Mouse (Mus musculus) heart, adult 2 months (tissue): ENCODE results near the gene Zfp688. TPM values are rescaled to one million over a fixed set of nuclear protein-coding genes. Genes with fewer than 3 reads are reported as not detected.
"Not testable (repeated sequence)": the region's sequence is repeated elsewhere in the genome, so short reads cannot be mapped to it uniquely, and the experiment has no call there.

Experiments
- DNase-seq, 2 experiments: peaks; one replicate each; pipeline ENCODE4 v3.0.0; 2021
- H3K27ac ChIP-seq: fragments of 200-600 bp; 2 replicates; pipeline ENCODE4 v1.8.1; 2022
- H3K27me3 ChIP-seq: fragments of 200-500 bp; 2 replicates; pipeline ENCODE4 v1.6.1; 2012; ENCODE audit warnings: mild to moderate bottlenecking, low read length, inconsistent platforms, mixed read lengths; ENCODE audit not compliant: control insufficient read depth, insufficient read depth
- H3K36me3 ChIP-seq: fragments of 200-500 bp; 2 replicates; pipeline ENCODE4 v1.6.1; 2012; ENCODE audit warnings: low read length, inconsistent platforms; ENCODE audit not compliant: control insufficient read depth, insufficient read depth
- H3K4me1 ChIP-seq: fragments of 200-500 bp; 2 replicates; pipeline ENCODE4 v1.6.1; 2011; ENCODE audit warnings: low read length; ENCODE audit not compliant: control insufficient read depth, insufficient read depth
- H3K4me3 ChIP-seq: fragments of 200-600 bp; 2 replicates; pipeline ENCODE4 v1.8.1; 2022
- H3K79me2 ChIP-seq: fragments of 200-500 bp; replicated peaks from 2 replicates; pipeline ENCODE4 v1.6.1; 2012; ENCODE audit warnings: mild to moderate bottlenecking, inconsistent platforms, low read length, moderate library complexity, mixed read lengths; ENCODE audit not compliant: control insufficient read depth, insufficient read depth
- H3K9ac ChIP-seq: fragments of 200-500 bp; 2 replicates; pipeline ENCODE4 v1.6.1; 2012; ENCODE audit warnings: low read depth, mild to moderate bottlenecking, control low read depth, inconsistent platforms, low read length, mixed read lengths
- CTCF ChIP-seq: fragments of 200-600 bp; IDR thresholded peaks from 2 replicates; pipeline ENCODE4 v1.8.1; 2022; ENCODE audit warnings: antibody characterized with exemption, mild to moderate bottlenecking, moderate library complexity
- EP300 ChIP-seq: fragments of 200-500 bp; IDR thresholded peaks from 2 replicates; pipeline ENCODE4 v1.6.1; 2011; ENCODE audit warnings: low read depth, low read length, control low read depth; ENCODE audit not compliant: insufficient read depth
- POLR2A ChIP-seq: fragments of 200-500 bp; IDR thresholded peaks from 2 replicates; pipeline ENCODE4 v1.6.1; 2011; ENCODE audit warnings: mild to moderate bottlenecking, low read depth, low read length, control low read depth; ENCODE audit not compliant: insufficient read depth
- WGBS: fragments of 180-500 bp; shearing (Covaris S2); methylation state at CpG from one replicate; pipeline ENCODE4 v1.1.7; 2018; 5-methylcytosine and 5-hydroxymethylcytosine counted together
- intact Hi-C: fragments of 180-260 bp; cut with DNase I; formaldehyde crosslinking; loops from one replicate; pipeline ENCODE4 v1.15.1; 2025
- polyA plus RNA-seq: library from polyadenylated mRNA; depleted of rRNA; stranded (reverse); fragments of >200 nt; gene quantifications from 2 replicates; pipeline ENCODE4 v1.2.3, GENCODE M21; 2012
- total RNA-seq, 2 experiments: library from RNA; stranded (reverse); gene quantifications; 2 replicates each; pipeline ENCODE4 v1.2.3; 2021

Gene Zfp688
- total and polyA plus RNA-seq, 3 experiments, result 3.3 to 4.9 (median 3.8) TPM

- no peaks in the 10 kb centered on the region for H3K27me3 ChIP-seq
- no peak overlapping the region for H3K4me3 ChIP-seq
- DNase-seq, result no peak
- no peak overlapping the region for H3K27ac ChIP-seq
- H3K4me1 ChIP-seq, result no peaks in the 10 kb centered on the region
- 58% methylated on average over 3 of the region's 3 CpGs for WGBS
- no peaks in the 10 kb centered on the region for H3K79me2 ChIP-seq
- intact Hi-C loops, result no loop called here
- H3K36me3 ChIP-seq, result no peaks in the 10 kb centered on the region
- H3K9ac ChIP-seq, result no peak overlapping the region
- TF ChIP-seq CTCF (no peak), POLR2A (no peak), EP300 (no peak)
Observed at GRCm38 (mm10) chr7:127400355-127400754, 21.5 kb downstream of the Zfp688 start.

- no peaks in the 10 kb centered on the region for H3K79me2 ChIP-seq
- DNase-seq, result no peak
- intact Hi-C loops, result loop anchor here (2.0 to 5.0 kb wide), 3 partner anchors 13 to 78 kb away; partner anchors contain the start of genes Zfp747 and Zfp764
- peak overlapping the region; percentile 97 for H3K4me3 ChIP-seq
- H3K36me3 ChIP-seq, result no peaks in the 10 kb centered on the region; the same call in 1 of the 2 replicates
- H3K27ac ChIP-seq, result peak overlapping the region; percentile 96
- H3K9ac ChIP-seq, result peak overlapping the region; percentile 55
- no peaks in the 10 kb centered on the region for H3K27me3 ChIP-seq
- 3% methylated on average over 7 of the region's 7 CpGs for WGBS
- TF ChIP-seq EP300 (no peak), CTCF (no peak), POLR2A (no peak)
- H3K4me1 ChIP-seq, result peaks cover 7% of the 10 kb centered on the region
Observed at GRCm38 (mm10) chr7:127393944-127394333, 27.9 kb downstream of the Zfp688 start.

- peak within 1 kb of the TSS; percentile 97 for H3K4me3 ChIP-seq
- WGBS, result under 1% methylated on average over 45 of the region's 45 CpGs
- intact Hi-C loops, result loop anchor here (2.0 to 5.0 kb wide), 3 partner anchors 13 to 79 kb away; partner anchors contain the start of genes Zfp747 and Zfp764
- TF ChIP-seq EP300 (peak; percentile 76; the same call in 1 of the 2 replicates), CTCF (no peak), POLR2A (peak; percentile 86)
- no peaks in the 10 kb centered on the region for H3K27me3 ChIP-seq
- peak within 1 kb of the TSS; percentile 96 for H3K27ac ChIP-seq
- DNase-seq, result peak; percentile 95 to 97
- no peaks in the 10 kb centered on the region for H3K79me2 ChIP-seq
- peak within 1 kb of the TSS; percentile 79 for H3K9ac ChIP-seq
- H3K36me3 ChIP-seq, result no peaks in the 10 kb centered on the region; the same call in 1 of the 2 replicates
- H3K4me1 ChIP-seq, result peaks cover 7% of the 10 kb centered on the region
Observed at GRCm38 (mm10) chr7:127393157-127393943, 28.5 kb downstream of the Zfp688 start, which contains the start of gene E430018J23Rik. Gene E430018J23Rik (minus strand): TSS chr7:127393629.

- H3K27ac ChIP-seq, result no peak overlapping the region
- peaks cover 7% of the 10 kb centered on the region for H3K4me1 ChIP-seq
- intact Hi-C loops, result loop anchor here (2.0 to 5.0 kb wide), 3 partner anchors 14 to 80 kb away; partner anchors contain the start of genes Zfp747 and Zfp764
- no peaks in the 10 kb centered on the region for H3K79me2 ChIP-seq
- H3K27me3 ChIP-seq, result no peaks in the 10 kb centered on the region
- H3K9ac ChIP-seq, result no peak overlapping the region
- no peak overlapping the region for H3K4me3 ChIP-seq
- no peak for DNase-seq
- 79% methylated on average over 8 of the region's 8 CpGs for WGBS
- no peaks in the 10 kb centered on the region; the same call in 1 of the 2 replicates for H3K36me3 ChIP-seq
- no peak for TF ChIP-seq POLR2A
Observed at GRCm38 (mm10) chr7:127392251-127392824, 29.5 kb downstream of the Zfp688 start.

- H3K4me1 ChIP-seq, result peaks cover 9% of the 10 kb centered on the region
- 97% methylated on average over 16 of the region's 16 CpGs for WGBS
- no peak overlapping the region for H3K9ac ChIP-seq
- intact Hi-C loops, result loop anchor here (5.0 kb wide), 1 partner anchor 81 kb away; no protein-coding TSS in a partner anchor
- no peaks in the 10 kb centered on the region for H3K27me3 ChIP-seq
- no peak overlapping the region for H3K27ac ChIP-seq
- H3K36me3 ChIP-seq, result no peaks in the 10 kb centered on the region; the same call in 1 of the 2 replicates
- no peak overlapping the region for H3K4me3 ChIP-seq
- no peak for TF ChIP-seq CTCF
- TF ChIP-seq EP300, result no peak
- no peak for TF ChIP-seq POLR2A
- no peaks in the 10 kb centered on the region for H3K79me2 ChIP-seq
- no peak for DNase-seq
Observed at GRCm38 (mm10) chr7:127391538-127391937, 30.3 kb downstream of the Zfp688 start.

GRCm38 (mm10) chr7:127390306-127390705 is 31.6 kb downstream of the Zfp688 start:
- H3K27me3 ChIP-seq, result no peaks in the 10 kb centered on the region
- 80% methylated on average over 7 of the region's 7 CpGs for WGBS
- no peak for DNase-seq
- H3K27ac ChIP-seq, result no peak overlapping the region
- no peaks in the 10 kb centered on the region for H3K79me2 ChIP-seq
- H3K4me3 ChIP-seq, result no peak overlapping the region
- intact Hi-C loops, result loop anchor here (5.0 kb wide), 1 partner anchor 82 kb away; no protein-coding TSS in a partner anchor
- TF ChIP-seq EP300 (no peak), POLR2A (no peak), CTCF (no peak)
- peaks cover 9% of the 10 kb centered on the region for H3K4me1 ChIP-seq
- H3K36me3 ChIP-seq, result no peaks in the 10 kb centered on the region; the same call in 1 of the 2 replicates
- no peak overlapping the region for H3K9ac ChIP-seq

- H3K9ac ChIP-seq, H3K27me3 ChIP-seq, H3K79me2 ChIP-seq, H3K4me3 ChIP-seq, intact Hi-C loops, H3K4me1 ChIP-seq, H3K36me3 ChIP-seq, DNase-seq, H3K27ac ChIP-seq: not testable (repeated sequence)
Observed at GRCm38 (mm10) chr7:127388201-127388600, 33.7 kb downstream of the Zfp688 start.
